Mouse (Mus musculus) liver, adult 2 months (tissue): ENCODE results near the gene Copa. TPM values are rescaled to one million over a fixed set of nuclear protein-coding genes. Genes with fewer than 3 reads are reported as not detected.

Experiments
- DNase-seq: peaks from one replicate; pipeline ENCODE4 v3.0.0-alpha.2; 2011; ENCODE audit warnings: low read depth, low spot score; ENCODE audit errors: extremely low read depth
- H3K27ac ChIP-seq: fragments of 200-500 bp; replicated peaks from 2 replicates; pipeline ENCODE4 v1.5.1; 2012; ENCODE audit warnings: low read depth, mild to moderate bottlenecking, control low read depth, inconsistent platforms, low read length; ENCODE audit not compliant: insufficient read depth
- H3K27me3 ChIP-seq: fragments of 200-500 bp; 2 replicates; pipeline ENCODE4 v1.6.1; 2012; ENCODE audit warnings: mild to moderate bottlenecking, moderate library complexity, low read length, inconsistent platforms; ENCODE audit not compliant: control insufficient read depth, insufficient read depth
- H3K36me3 ChIP-seq: fragments of 200-500 bp; 2 replicates; pipeline ENCODE4 v1.6.1; 2012; ENCODE audit warnings: low read length, inconsistent platforms; ENCODE audit not compliant: control insufficient read depth, insufficient read depth
- H3K4me1 ChIP-seq: fragments of 200-500 bp; 2 replicates; pipeline ENCODE4 v1.6.1; 2011; ENCODE audit warnings: low read length; ENCODE audit not compliant: control insufficient read depth, insufficient read depth
- H3K4me3 ChIP-seq: fragments of 200-500 bp; 2 replicates; pipeline ENCODE4 v1.5.1; 2011; ENCODE audit warnings: low read depth, mild to moderate bottlenecking, control low read depth, low read length, moderate library complexity; ENCODE audit not compliant: insufficient read depth
- H3K79me2 ChIP-seq: fragments of 200-500 bp; 2 replicates; pipeline ENCODE4 v1.6.1; 2012; ENCODE audit warnings: inconsistent platforms, mild to moderate bottlenecking, low read length, moderate library complexity; ENCODE audit not compliant: control insufficient read depth, insufficient read depth
- H3K9ac ChIP-seq: fragments of 200-500 bp; 2 replicates; pipeline ENCODE4 v1.6.1; 2012; ENCODE audit warnings: low read depth, mild to moderate bottlenecking, control low read depth, inconsistent platforms, low read length
- CTCF ChIP-seq: fragments of 200-500 bp; IDR thresholded peaks from 2 replicates; pipeline ENCODE4 v1.5.1; 2011; ENCODE audit warnings: low read depth, low read length, control low read depth
- POLR2A ChIP-seq: fragments of 200-500 bp; IDR thresholded peaks from 2 replicates; pipeline ENCODE4 v1.6.1; 2011; ENCODE audit warnings: low read length, control low read depth; ENCODE audit not compliant: insufficient read depth; ENCODE audit errors: extremely low read depth
- WGBS: fragments of 180-500 bp; shearing (Covaris S2); methylation state at CpG from one replicate; pipeline ENCODE4 v1.1.7; 2018; 5-methylcytosine and 5-hydroxymethylcytosine counted together
- polyA plus RNA-seq: library from polyadenylated mRNA; depleted of rRNA; stranded (reverse); fragments of >200 nt; gene quantifications from 2 replicates; pipeline ENCODE4 v1.2.3, GENCODE M21; 2012
- total RNA-seq: library from RNA; depleted of rRNA; stranded (reverse); fragments of >200 nt; gene quantifications from 2 replicates; pipeline ENCODE4 v1.2.3, GENCODE M21; 2014

Copa gene
- total and polyA plus RNA-seq, 2 experiments: 31.7 to 108 TPM

DNA sequence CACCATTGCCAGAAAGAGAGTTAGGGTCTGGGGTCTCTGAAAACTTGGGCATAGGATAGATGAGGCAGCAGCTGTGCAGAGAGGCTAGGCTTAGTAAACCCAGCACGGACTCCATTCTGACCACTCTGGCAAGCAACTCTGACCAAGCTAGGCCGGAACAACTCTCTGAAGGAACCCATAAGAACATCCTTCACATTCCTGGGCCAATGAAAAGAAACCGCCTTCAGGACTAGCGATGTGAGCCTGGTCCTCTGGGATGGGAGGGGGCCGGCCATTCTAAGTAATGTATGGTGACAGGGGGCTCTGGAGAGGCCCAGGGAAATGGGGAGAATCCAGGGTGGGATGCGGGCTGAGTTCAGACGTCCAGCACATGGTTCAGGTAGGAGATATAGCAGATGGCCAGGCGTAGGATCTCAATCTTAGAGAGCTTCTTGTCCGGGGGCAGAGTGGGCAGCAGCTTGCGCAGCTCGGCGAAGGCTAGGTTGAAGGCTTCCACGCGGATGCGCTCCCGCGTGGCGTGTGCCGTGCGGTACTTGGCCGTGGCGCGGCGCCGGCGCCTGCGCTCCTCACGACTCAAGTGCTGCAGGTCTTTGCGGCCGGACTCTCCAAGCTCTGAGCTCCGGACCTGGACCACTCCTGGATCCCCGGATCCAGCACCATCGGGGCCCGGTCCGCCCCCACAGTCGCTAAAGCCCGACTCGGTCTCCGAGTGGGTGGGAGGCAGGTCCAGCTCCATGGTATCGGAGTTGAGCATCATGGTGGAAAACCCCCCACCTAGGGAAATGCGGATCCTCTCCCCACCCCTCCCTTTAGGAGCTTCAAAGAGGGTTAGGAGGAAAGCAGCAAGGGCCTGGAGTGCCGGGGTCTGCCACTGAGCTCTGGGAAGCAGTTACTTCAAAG, 28.5 kb upstream of the Copa start:
- Histone ChIP-seq H3K9ac (no peak overlapping the region), H3K4me3 (no peak overlapping the region), H3K79me2 (no peaks in the 10 kb centered on the region), H3K36me3 (no peaks in the 10 kb centered on the region), H3K27ac (no peak overlapping the region), H3K27me3 (peaks cover 11% of the 10 kb centered on the region; the same call in 1 of the 2 replicates), H3K4me1 (no peaks in the 10 kb centered on the region)
- WGBS: 6% methylated on average over 42 of the region's 42 CpGs
- DNase-seq: no peak
- no peak for TF ChIP-seq POLR2A

DNA sequence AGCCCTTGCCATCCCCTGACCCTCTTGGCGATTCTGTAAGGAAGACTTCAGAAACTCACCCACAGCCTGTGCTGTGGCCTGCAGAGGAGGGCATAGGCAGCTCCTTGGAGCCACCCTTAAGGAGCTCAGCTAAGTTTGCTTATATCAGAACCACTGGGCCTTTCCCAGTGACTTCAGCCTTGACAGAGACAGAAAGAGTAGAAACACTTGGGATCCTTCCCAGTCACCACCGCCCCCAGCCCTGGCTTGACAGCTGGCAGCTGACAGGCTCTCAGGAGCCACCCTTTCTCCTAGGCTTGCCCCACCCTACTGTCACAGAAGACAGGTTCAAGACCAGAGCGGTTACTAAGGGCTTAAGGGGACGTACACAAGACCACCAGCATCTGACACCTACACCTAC, 26.1 kb upstream of the Copa start:
- H3K9ac ChIP-seq: no peak overlapping the region
- no peak overlapping the region for H3K4me3 ChIP-seq
- 74% methylated on average over 4 of the region's 4 CpGs for WGBS
- no peaks in the 10 kb centered on the region for H3K36me3 ChIP-seq
- TF ChIP-seq CTCF (no peak), POLR2A (no peak)
- H3K4me1 ChIP-seq: no peaks in the 10 kb centered on the region
- no peaks in the 10 kb centered on the region for H3K79me2 ChIP-seq
- H3K27me3 ChIP-seq: peaks cover 11% of the 10 kb centered on the region; the same call in 1 of the 2 replicates
- no peak overlapping the region for H3K27ac ChIP-seq
- DNase-seq: no peak

DNA sequence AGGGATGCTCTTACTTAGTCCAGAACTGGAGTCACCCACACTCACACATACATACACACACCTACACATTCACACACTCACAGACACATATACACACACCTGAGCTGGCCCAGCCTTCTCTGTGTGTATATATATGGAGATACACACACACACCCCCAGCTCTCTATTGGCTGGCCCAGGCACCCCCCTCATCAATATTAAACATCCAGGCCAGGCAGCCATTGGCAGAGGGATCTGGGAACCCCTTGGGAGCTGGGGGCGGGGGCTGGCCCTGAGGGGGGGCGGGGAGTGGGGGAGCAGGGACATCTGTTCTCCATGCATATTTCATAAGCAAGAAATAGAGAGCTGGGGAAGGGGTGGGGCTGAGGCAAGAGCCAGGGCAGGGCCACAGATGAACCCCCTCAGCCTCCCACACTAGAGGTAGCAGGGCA, 24.8 kb upstream of the Copa start, which contains the start of gene Nhlh1:
Gene Nhlh1, minus strand, starts transcription at position 83 of the 431 bp plus-strand sequence.
- no peak for TF ChIP-seq CTCF
- no peak for TF ChIP-seq POLR2A
- no peak for DNase-seq
- Histone ChIP-seq H3K27me3 (peaks cover 11% of the 10 kb centered on the region; the same call in 1 of the 2 replicates), H3K36me3 (no peaks in the 10 kb centered on the region), H3K4me1 (no peaks in the 10 kb centered on the region; the same call in 1 of the 2 replicates), H3K4me3 (no peak within 1 kb of the TSS), H3K9ac (no peak within 1 kb of the TSS), H3K79me2 (no peaks in the 10 kb centered on the region), H3K27ac (no peak within 1 kb of the TSS)
- 47% methylated on average over 2 of the region's 2 CpGs for WGBS

DNA sequence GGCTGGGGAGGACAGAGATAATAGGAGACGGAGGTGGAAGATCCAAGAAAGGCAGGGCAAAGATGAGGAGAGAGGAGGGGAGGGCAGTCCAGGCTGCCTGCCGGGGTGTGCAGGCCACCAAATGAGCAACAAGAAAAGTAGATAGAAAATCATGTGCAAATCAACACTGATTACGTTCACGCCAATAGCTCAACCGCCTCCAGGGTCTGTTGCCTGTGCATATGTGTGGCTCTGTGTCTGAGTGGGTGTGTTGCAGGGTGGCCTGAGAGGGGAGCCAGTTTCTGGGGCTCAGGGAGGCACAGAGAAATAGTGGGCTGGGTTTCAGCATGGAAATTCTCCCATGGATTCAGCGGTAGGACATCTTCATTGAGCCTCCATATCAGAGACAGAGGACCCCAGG, 24.0 kb upstream of the Copa start:
- DNase-seq: no peak
- TF ChIP-seq CTCF (no peak), POLR2A (no peak)
- no peaks in the 10 kb centered on the region; the same call in 1 of the 2 replicates for H3K4me1 ChIP-seq
- H3K27me3 ChIP-seq: peaks cover 7% of the 10 kb centered on the region; the same call in 1 of the 2 replicates
- H3K27ac ChIP-seq: no peak overlapping the region
- 84% methylated on average over 6 of the region's 6 CpGs for WGBS
- no peaks in the 10 kb centered on the region for H3K79me2 ChIP-seq
- H3K9ac ChIP-seq: no peak overlapping the region
- H3K36me3 ChIP-seq: no peaks in the 10 kb centered on the region
- H3K4me3 ChIP-seq: no peak overlapping the region

GRCm38 (mm10) chr1:172058874-172059273, 23.5 kb upstream of the Copa start:
- no peak overlapping the region for H3K9ac ChIP-seq
- H3K27ac ChIP-seq: no peak overlapping the region
- H3K4me3 ChIP-seq: no peak overlapping the region
- H3K27me3 ChIP-seq: peaks cover 1% of the 10 kb centered on the region; the same call in 1 of the 2 replicates
- TF ChIP-seq POLR2A: no peak
- TF ChIP-seq CTCF: no peak
- DNase-seq: no peak
- no peaks in the 10 kb centered on the region; the same call in 1 of the 2 replicates for H3K4me1 ChIP-seq
- no peaks in the 10 kb centered on the region for H3K36me3 ChIP-seq
- WGBS: 79% methylated on average over 7 of the region's 7 CpGs
- no peaks in the 10 kb centered on the region for H3K79me2 ChIP-seq

DNA sequence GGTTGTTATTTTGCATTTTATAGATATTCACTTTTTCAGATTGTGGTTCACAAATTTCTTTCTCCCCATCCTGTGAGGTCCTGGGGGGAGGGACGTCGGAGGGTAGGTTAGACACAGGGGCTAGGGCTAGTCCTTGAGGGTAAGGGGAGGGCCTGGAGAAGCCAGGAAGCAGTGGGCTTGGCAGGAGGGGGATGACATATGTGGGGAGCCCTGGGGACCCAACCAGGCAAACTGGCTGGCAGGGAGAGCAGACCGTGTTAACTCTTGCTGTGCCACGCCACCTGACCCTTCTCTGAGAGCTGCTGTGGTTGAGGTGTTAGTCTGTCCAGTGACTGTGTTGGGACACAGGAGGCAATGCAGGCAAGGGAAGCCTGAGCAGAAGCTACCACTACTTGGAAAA, 21.7 kb upstream of the Copa start:
- H3K27me3 ChIP-seq: no peaks in the 10 kb centered on the region; the same call in 1 of the 2 replicates
- H3K36me3 ChIP-seq: peaks cover 6% of the 10 kb centered on the region; the same call in 1 of the 2 replicates
- no peaks in the 10 kb centered on the region; the same call in 1 of the 2 replicates for H3K4me1 ChIP-seq
- H3K4me3 ChIP-seq: no peak overlapping the region
- H3K27ac ChIP-seq: no peak overlapping the region
- H3K9ac ChIP-seq: no peak overlapping the region
- no peak for DNase-seq
- no peak for TF ChIP-seq CTCF
- TF ChIP-seq POLR2A: no peak
- no peaks in the 10 kb centered on the region for H3K79me2 ChIP-seq
- 76% methylated on average over 4 of the region's 4 CpGs for WGBS
